In genomic region chr2:152012701-152013100, GRCm38 (mm10) we compare ENCODE assay signal across 17 mouse cellular contexts. TPM values are rescaled to one million over a fixed set of nuclear protein-coding genes. Genes with fewer than 3 reads are reported as not detected.
DNase-seq lines count a peak whose midpoint lies in the region; ATAC-seq and TF ChIP-seq lines count a peak whose summit lies in the region.
"Had no signal": no experiment of that assay in that cellular context is flagged by ENCODE, and none has a peak within 500 bp of the region (broad histone marks: within the 10 kb centered on the region; RNA-seq: fewer than 3 reads in every experiment).

No protein-coding gene starts in this region.

- no peak overlapping the region for H3K4me2 ChIP-seq in kidney, embryonic 15.5 days
- no peak overlapping the region for H3K4me2 ChIP-seq in hindbrain, embryonic 12.5 days (replicated peaks)
- H3K4me2 ChIP-seq: forebrain, embryonic 13.5 days; hindbrain, embryonic 13.5 days had no signal

- no peaks in the 10 kb centered on the region for H3K27me3 ChIP-seq in kidney, embryonic 15.5 days
- no peaks in the 10 kb centered on the region for H3K27me3 ChIP-seq in ES-Bruce4 (ENCODE audit: control insufficient read depth, insufficient read depth, low read length, poor library complexity, severe bottlenecking)
- H3K27me3 ChIP-seq in hindbrain, embryonic 12.5 days, result no peaks in the 10 kb centered on the region
- H3K27me3 ChIP-seq: forebrain, embryonic 13.5 days had no signal

- H3K4me3 ChIP-seq in kidney, embryonic 15.5 days (replicated peaks), result no peak overlapping the region
- H3K4me3 ChIP-seq in ES-Bruce4 (ENCODE audit: low read depth, low read length), result no peak overlapping the region
- H3K4me3 ChIP-seq in hindbrain, embryonic 12.5 days, result no peak overlapping the region
- H3K4me3 ChIP-seq: forebrain, embryonic 13.5 days; heart, embryonic 10.5 days; hindbrain, embryonic 13.5 days had no signal

- ATAC-seq in kidney, embryonic 15.5 days (replicated peaks; ENCODE audit: low FRiP score), result no peak
- peak; percentile 63 for ATAC-seq in megakaryocyte, adult 5-6 weeks (ENCODE audit: poor library complexity, severe bottlenecking)
- no peak for ATAC-seq in monocyte, adult 5-6 weeks (replicated peaks; ENCODE audit: insufficient number of reproducible peaks, low FRiP score, low TSS enrichment, poor library complexity, severe bottlenecking)
- ATAC-seq in hindbrain, embryonic 12.5 days (ENCODE audit: low FRiP score), result no peak
- ATAC-seq: forebrain, embryonic 13.5 days; midbrain, embryonic 16.5 days had no signal

- no peak for TF ChIP-seq EP300 in ES-Bruce4 (IDR thresholded peaks at IDR 0.05; ENCODE audit: insufficient read depth, low read depth, low read length)

- H3K27ac ChIP-seq in kidney, embryonic 15.5 days, result peak overlapping the region; percentile 76; the same call in 1 of the 2 replicates
- H3K27ac ChIP-seq in ES-Bruce4 (ENCODE audit: insufficient read depth, low read length), result peak overlapping the region; percentile 73
- no peak overlapping the region for H3K27ac ChIP-seq in hindbrain, embryonic 12.5 days
- H3K27ac ChIP-seq: forebrain, embryonic 13.5 days; heart, embryonic 10.5 days; hindbrain, embryonic 13.5 days had no signal

- peaks cover 30% of the 10 kb centered on the region for H3K4me1 ChIP-seq in kidney, embryonic 15.5 days
- peaks cover 19% of the 10 kb centered on the region for H3K4me1 ChIP-seq in ES-Bruce4 (ENCODE audit: control insufficient read depth, insufficient read depth, low read length)
- no peaks in the 10 kb centered on the region for H3K4me1 ChIP-seq in hindbrain, embryonic 12.5 days
- H3K4me1 ChIP-seq: heart, embryonic 10.5 days had no signal

- H3K9me3 ChIP-seq in kidney, embryonic 15.5 days (replicated peaks), result no peaks in the 10 kb centered on the region
- H3K9me3 ChIP-seq in ES-Bruce4 (replicated peaks; ENCODE audit: control insufficient read depth, insufficient read depth, low read length, poor library complexity, severe bottlenecking), result no peaks in the 10 kb centered on the region
- H3K9me3 ChIP-seq in hindbrain, embryonic 12.5 days (replicated peaks), result no peaks in the 10 kb centered on the region
- H3K9me3 ChIP-seq: forebrain, embryonic 13.5 days; heart, embryonic 10.5 days; hindbrain, embryonic 13.5 days had no signal

- TF ChIP-seq POLR2A in ES-Bruce4 (IDR thresholded peaks at IDR 0.05; ENCODE audit: insufficient read depth, low read length), result no peak

- no peak overlapping the region for H3K9ac ChIP-seq in kidney, embryonic 15.5 days
- H3K9ac ChIP-seq in ES-Bruce4 (ENCODE audit: low read depth, poor library complexity, severe bottlenecking), result no peak overlapping the region
- no peak overlapping the region for H3K9ac ChIP-seq in hindbrain, embryonic 12.5 days
- H3K9ac ChIP-seq: forebrain, embryonic 13.5 days; hindbrain, embryonic 13.5 days had no signal

- H3K36me3 ChIP-seq in kidney, embryonic 15.5 days, result no peaks in the 10 kb centered on the region
- H3K36me3 ChIP-seq in ES-Bruce4 (ENCODE audit: control insufficient read depth, insufficient read depth, low read length, poor library complexity, severe bottlenecking), result no peaks in the 10 kb centered on the region
- H3K36me3 ChIP-seq in hindbrain, embryonic 12.5 days, result no peaks in the 10 kb centered on the region
- H3K36me3 ChIP-seq: heart, embryonic 10.5 days; hindbrain, embryonic 13.5 days had no signal

- whole genome bisulfite sequencing in kidney, embryonic 15.5 days, result 80% methylated on average over 2 of the region's 2 CpGs
- WGBS in hindbrain, embryonic 12.5 days, result 79% methylated on average over 2 of the region's 2 CpGs

- no peak for DNase-seq in kidney, adult 18-20 months
- peak; percentile 7 for DNase-seq in 416B (ENCODE audit: low read depth)
- DNase-seq: cerebellum, adult 8-10 months; gastrocnemius, postnatal 14 days; heart, postnatal 10 days; liver; right cerebral cortex, postnatal 25 days; thymus, postnatal 25 days had no signal

- TF ChIP-seq CTCF in ES-Bruce4 (IDR thresholded peaks at IDR 0.05; ENCODE audit: low read depth, low read length), result no peak

RNA-seq across cellular contexts. Expression of gene Slc52a3, which starts 16.4 kb away (rescaled TPM):
- polyA plus RNA-seq in kidney, embryonic 15.5 days (2015; fragmentation: Nextera tagmentation; extraction: Ambion mirVana), result 13.3 and 16.3 TPM in 2 replicates
- 2.6 and 3.0 TPM in 2 replicates for polyA plus RNA-seq in ES-Bruce4 (2011; ENCODE audit: insufficient read depth, insufficient read length, low read depth, missing spikeins)
- total RNA-seq in megakaryocyte, adult 5-6 weeks (2015), result 1.0 and 1.4 TPM in 2 replicates
- total RNA-seq in megakaryocyte, adult 5-6 weeks (2017), result 0.07 and 0.53 TPM in 2 replicates
- 3.0 to 4.9 TPM (median 3.5 TPM) in 3 replicates for total RNA-seq in monocyte, adult 5-6 weeks (2017)
- polyA plus RNA-seq in hindbrain, embryonic 12.5 days (2016; fragmentation: Nextera tagmentation; extraction: Ambion mirVana), result 1.5 TPM in 2 replicates

RNA-seq across cellular contexts. Expression of gene Fam110a, which starts 32.7 kb away (rescaled TPM):
- 29.1 and 29.2 TPM in 2 replicates for polyA plus RNA-seq in kidney, embryonic 15.5 days (2015; fragmentation: Nextera tagmentation; extraction: Ambion mirVana)
- 13.6 and 14.4 TPM in 2 replicates for polyA plus RNA-seq in ES-Bruce4 (2011; ENCODE audit: insufficient read depth, insufficient read length, low read depth, missing spikeins)
- total RNA-seq in megakaryocyte, adult 5-6 weeks (2015), result 7.8 and 14.8 TPM in 2 replicates
- 6.0 and 8.6 TPM in 2 replicates for total RNA-seq in megakaryocyte, adult 5-6 weeks (2017)
- 0.64 to 5.5 TPM (median 3.1 TPM) in 3 replicates for total RNA-seq in monocyte, adult 5-6 weeks (2017)
- 78.6 and 86.0 TPM in 2 replicates for polyA plus RNA-seq in hindbrain, embryonic 12.5 days (2016; fragmentation: Nextera tagmentation; extraction: Ambion mirVana)
